Comparison of ENCODE assay signal across 21 mouse cellular contexts in the genomic region with DNA sequence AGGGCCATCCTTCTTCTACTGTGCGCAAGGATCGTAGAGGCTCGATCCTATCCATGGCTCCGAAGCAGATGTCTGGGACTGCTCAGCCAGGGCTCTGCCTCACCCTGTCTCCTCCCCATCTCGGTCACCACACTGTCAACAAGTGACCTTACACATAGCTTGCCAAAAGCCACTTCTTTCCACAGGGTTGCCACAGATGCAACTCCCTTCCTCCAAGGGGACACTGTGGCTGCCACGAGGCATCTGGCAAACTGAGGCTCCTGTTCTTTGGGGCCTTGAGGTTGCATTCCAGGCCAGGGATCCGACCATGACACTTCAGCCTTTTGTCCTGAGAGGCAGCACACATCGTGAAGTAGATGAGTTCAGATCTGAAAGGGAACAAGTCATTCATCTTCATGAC.
DNase-seq lines count a peak whose midpoint lies in the region; ATAC-seq lines count a peak whose summit lies in the region.
"Had no signal": no experiment of that assay in that cellular context is flagged by ENCODE, and none has a peak within 500 bp of the region (broad histone marks: within the 10 kb centered on the region; RNA-seq: fewer than 3 reads in every experiment).

No protein-coding gene starts in this region.

- H3K9me3 ChIP-seq in heart, embryonic 14.5 days (ENCODE audit: control insufficient read depth, low read length) = no peaks in the 10 kb centered on the region
- no peaks in the 10 kb centered on the region for H3K9me3 ChIP-seq in midbrain, embryonic 10.5 days (replicated peaks)
- no peaks in the 10 kb centered on the region for H3K9me3 ChIP-seq in midbrain, embryonic 14.5 days (ENCODE audit: control insufficient read depth, low read length)
- no peaks in the 10 kb centered on the region for H3K9me3 ChIP-seq in megakaryocyte, embryonic 14.5 days
- H3K9me3 ChIP-seq: embryonic facial prominence, embryonic 15.5 days; forebrain, embryonic 10.5 days; hindbrain, embryonic 15.5 days had no signal

- H3K4me2 ChIP-seq in heart, embryonic 14.5 days (ENCODE audit: low read length) = no peak overlapping the region
- no peak overlapping the region for H3K4me2 ChIP-seq in midbrain, embryonic 14.5 days (ENCODE audit: low read length)
- H3K4me2 ChIP-seq: embryonic facial prominence, embryonic 15.5 days; heart, embryonic 11.5 days; hindbrain, embryonic 15.5 days had no signal

- no peak overlapping the region for H3K27ac ChIP-seq in heart, embryonic 14.5 days (replicated peaks in 1 of 2; ENCODE audit: control insufficient read depth in 1 of 2, insufficient read depth in 1 of 2, low read depth in 2 of 2, low read length in 2 of 2)
- 0 out of 2 replicates have a peak overlapping the region, but pooled peaks have one; percentile 17 for H3K27ac ChIP-seq in midbrain, embryonic 10.5 days (replicated peaks)
- H3K27ac ChIP-seq in midbrain, embryonic 14.5 days (replicated peaks; ENCODE audit: low read depth, low read length) = no peak overlapping the region
- H3K27ac ChIP-seq: embryonic facial prominence, embryonic 15.5 days; forebrain, embryonic 10.5 days; gastrocnemius, adult 2 months; hindbrain, embryonic 15.5 days had no signal

- peak; percentile 45 for DNase-seq in adrenal gland, adult 2 months
- no peak for DNase-seq in adrenal gland, adult 18-20 months (ENCODE audit: low spot score in 2 of 2)
- no peak for DNase-seq in heart, postnatal 36 days
- no peak for DNase-seq in midbrain, embryonic 10.5 days (ENCODE audit: low spot score)
- no peak for DNase-seq in midbrain, embryonic 14.5 days
- no peak for DNase-seq in embryo, embryonic 10.5 days (ENCODE audit: low spot score)
- DNase-seq: cerebellum, adult 2 months; cerebellum, postnatal 10 days; embryo, embryonic 11 days; gastrocnemius, adult 2 months; gastrocnemius, postnatal 25 days; heart, adult 18-20 months had no signal

- H3K4me3 ChIP-seq in heart, embryonic 14.5 days (ENCODE audit: control insufficient read depth in 1 of 2, insufficient read depth in 1 of 2, low read depth in 1 of 2, low read length in 2 of 2) = no peak overlapping the region
- no peak overlapping the region for H3K4me3 ChIP-seq in midbrain, embryonic 10.5 days
- H3K4me3 ChIP-seq in midbrain, embryonic 14.5 days (replicated peaks; ENCODE audit: low read depth, low read length) = no peak overlapping the region
- peak overlapping the region; percentile 8 for H3K4me3 ChIP-seq in megakaryocyte, embryonic 14.5 days (replicated peaks)
- H3K4me3 ChIP-seq: embryonic facial prominence, embryonic 15.5 days; erythroblast, embryonic 14.5 days; forebrain, embryonic 10.5 days; gastrocnemius, adult 2 months; hindbrain, embryonic 15.5 days had no signal

- H3K4me1 ChIP-seq in heart, embryonic 14.5 days (ENCODE audit: control insufficient read depth in 2 of 2, insufficient read depth in 2 of 2, low read length in 2 of 2) = peaks cover 5 to 16% of the 10 kb centered on the region in 2 experiments; a peak in 3 of 4 replicates
- 0 out of 2 replicates have a peak, but pooled peaks cover 2% of the 10 kb centered on the region for H3K4me1 ChIP-seq in midbrain, embryonic 10.5 days
- no peaks in the 10 kb centered on the region for H3K4me1 ChIP-seq in midbrain, embryonic 14.5 days (ENCODE audit: control insufficient read depth, insufficient read depth, low read length)
- peaks cover 70% of the 10 kb centered on the region for H3K4me1 ChIP-seq in megakaryocyte, embryonic 14.5 days
- H3K4me1 ChIP-seq: forebrain, embryonic 10.5 days had no signal

- no peaks in the 10 kb centered on the region for H3K27me3 ChIP-seq in heart, embryonic 14.5 days (ENCODE audit: control insufficient read depth, insufficient read depth, low read length)
- H3K27me3 ChIP-seq in midbrain, embryonic 10.5 days (ENCODE audit: low read depth, poor library complexity, severe bottlenecking) = no peaks in the 10 kb centered on the region; the same call in 1 of the 2 replicates
- H3K27me3 ChIP-seq in midbrain, embryonic 14.5 days (ENCODE audit: control insufficient read depth, insufficient read depth, low read length) = no peaks in the 10 kb centered on the region
- H3K27me3 ChIP-seq in megakaryocyte, embryonic 14.5 days (replicated peaks) = peaks cover 12% of the 10 kb centered on the region
- H3K27me3 ChIP-seq: embryonic facial prominence, embryonic 15.5 days; hindbrain, embryonic 15.5 days had no signal

- no peaks in the 10 kb centered on the region for H3K36me3 ChIP-seq in heart, embryonic 14.5 days (ENCODE audit: control insufficient read depth, insufficient read depth, low read length)
- no peaks in the 10 kb centered on the region for H3K36me3 ChIP-seq in midbrain, embryonic 10.5 days
- no peaks in the 10 kb centered on the region for H3K36me3 ChIP-seq in midbrain, embryonic 14.5 days (ENCODE audit: control insufficient read depth, insufficient read depth, low read length)
- H3K36me3 ChIP-seq in megakaryocyte, embryonic 14.5 days (replicated peaks; ENCODE audit: low read length) = no peaks in the 10 kb centered on the region
- H3K36me3 ChIP-seq: embryonic facial prominence, embryonic 15.5 days; forebrain, embryonic 10.5 days; hindbrain, embryonic 15.5 days had no signal

- 0 out of 2 replicates have a peak, but pooled peaks have one; percentile 26 for ATAC-seq in heart, embryonic 14.5 days (ENCODE audit: insufficient number of reproducible peaks, insufficient read depth, low FRiP score, low read depth)
- ATAC-seq in midbrain, embryonic 14.5 days (ENCODE audit: low FRiP score, low TSS enrichment) = no peak
- ATAC-seq: forebrain, embryonic 14.5 days; intestine, embryonic 16.5 days had no signal

- WGBS in heart, embryonic 14.5 days = 75% methylated on average over 8 of the region's 8 CpGs
- WGBS in midbrain, embryonic 10.5 days = 87% methylated on average over 8 of the region's 8 CpGs
- WGBS in midbrain, embryonic 14.5 days = 90% methylated on average over 8 of the region's 8 CpGs

- H3K9ac ChIP-seq in heart, embryonic 14.5 days (ENCODE audit: low read length) = no peak overlapping the region
- H3K9ac ChIP-seq in midbrain, embryonic 14.5 days (replicated peaks; ENCODE audit: low read length) = no peak overlapping the region
- H3K9ac ChIP-seq: embryonic facial prominence, embryonic 15.5 days; hindbrain, embryonic 15.5 days had no signal

- intact Hi-C loops in heart, postnatal 36 days (cut with DNase I) = no loop called here
